Mouse (Mus musculus): Measurements from ENCODE around the gene Ece1.
A peak's percentile ranks its signal among the peaks of the same experiment; 100 is the strongest.

The Ece1 gene

DNA sequence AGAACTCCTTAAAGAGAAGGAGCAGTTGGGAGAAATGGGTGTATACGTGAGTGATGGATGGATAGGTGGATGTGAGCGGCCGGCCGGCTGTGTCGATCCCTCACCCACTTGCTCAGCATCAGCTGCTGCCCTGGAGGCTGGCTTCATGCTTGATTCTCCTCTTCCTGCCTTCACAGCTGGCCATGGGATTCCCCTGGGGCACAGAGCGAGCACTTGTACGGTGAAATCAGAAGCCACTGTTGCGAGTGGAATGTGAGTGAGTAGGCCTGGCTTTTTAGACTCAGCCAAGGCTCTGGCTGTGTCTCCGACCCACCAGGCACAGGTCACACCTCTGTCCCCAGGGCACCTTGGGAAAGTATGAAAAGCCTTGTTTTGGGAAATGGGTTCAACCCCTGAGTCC is 20.6 kb downstream of the Ece1 start:
- no peak for DNase-seq (ENCODE audit: low spot score)

- DNase-seq (ENCODE audit: low spot score), result no peak
Measured at GRCm38 (mm10) chr4:137883513-137884150, 21.6 kb downstream of the Ece1 start.

DNA sequence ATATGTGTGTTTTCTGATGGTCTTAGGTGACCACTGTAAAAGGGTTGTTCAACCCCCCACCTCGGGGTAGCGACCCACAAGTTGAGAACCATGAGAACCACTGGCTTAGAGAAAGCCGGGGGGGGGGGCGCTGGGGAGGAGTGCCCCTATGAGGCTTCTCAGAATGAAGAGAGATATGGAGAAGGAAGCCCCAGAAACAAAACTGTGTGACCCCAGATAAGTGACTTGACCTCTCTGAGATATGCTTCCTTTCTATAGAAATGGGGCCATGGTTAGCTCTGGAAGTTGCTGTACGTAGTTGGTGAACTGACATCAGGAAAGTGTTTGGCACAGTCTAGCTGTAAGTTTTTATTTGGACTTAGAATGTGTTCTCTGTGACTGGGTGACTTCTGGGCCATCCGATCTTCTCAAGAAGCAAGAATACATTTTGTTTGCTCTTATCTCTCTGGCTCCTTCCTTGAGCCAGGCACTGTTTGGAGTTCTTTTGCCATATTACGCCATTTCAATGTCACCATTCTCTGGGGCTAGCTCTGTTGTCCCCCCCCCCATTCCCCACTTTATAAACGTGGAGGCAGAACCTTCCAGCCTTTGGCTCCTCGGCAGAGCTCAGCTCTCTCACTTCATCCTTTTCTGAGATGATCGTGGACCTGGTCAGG is 25.4 kb downstream of the Ece1 start:
- no peak for DNase-seq (ENCODE audit: low spot score)

DNA sequence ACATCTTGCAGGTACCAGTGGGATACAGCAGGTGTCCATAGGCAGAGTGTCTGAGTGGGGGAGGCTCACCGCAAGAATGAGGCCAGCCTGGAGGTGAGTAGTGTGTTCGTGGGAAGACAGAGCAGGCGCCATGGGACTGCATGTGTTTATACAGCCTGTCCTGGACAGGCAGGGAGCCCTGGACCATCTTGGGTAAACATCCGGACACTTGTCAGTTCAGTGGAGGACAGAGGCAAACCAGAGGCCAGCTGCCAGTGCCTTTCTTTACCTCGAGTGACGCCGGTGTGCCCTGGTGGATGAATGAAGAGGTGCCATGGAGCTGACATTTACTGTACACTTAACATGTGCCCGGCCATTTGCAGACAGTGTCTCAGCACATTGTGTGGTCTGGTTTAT is 26.0 kb downstream of the Ece1 start:
- DNase-seq (ENCODE audit: low spot score), result no peak

- DNase-seq (ENCODE audit: low spot score), result no peak
Measured at GRCm38 (mm10) chr4:137890596-137890995, 28.6 kb downstream of the Ece1 start.

GRCm38 (mm10) chr4:137891553-137892145 is 29.6 kb downstream of the Ece1 start:
- no peak for DNase-seq (ENCODE audit: low spot score)

DNA sequence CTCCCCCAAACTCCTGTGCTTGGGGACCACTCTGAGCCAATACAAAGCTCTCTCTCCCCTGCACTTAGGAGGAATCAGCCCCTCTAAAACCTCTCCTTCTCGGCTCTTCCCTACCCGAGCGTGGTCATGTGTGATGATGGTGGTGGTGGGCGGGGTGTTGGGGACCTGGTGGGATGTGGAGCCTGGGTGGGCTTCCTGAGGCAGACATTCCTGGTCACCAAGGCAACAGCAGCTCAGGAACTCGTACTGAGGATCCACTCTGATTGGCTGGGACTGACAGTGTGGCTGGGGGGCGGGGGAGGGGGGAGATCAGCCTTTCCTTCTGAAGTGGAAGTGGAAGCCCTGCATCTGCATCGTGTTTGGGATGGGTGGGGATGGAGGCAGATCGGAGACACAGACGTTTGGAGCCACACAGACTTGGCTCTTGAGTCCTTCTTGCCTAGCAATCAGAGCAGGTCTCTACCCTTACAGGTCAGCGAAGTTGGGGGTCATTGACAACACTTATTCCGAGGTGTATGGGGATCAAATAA is 30.7 kb downstream of the Ece1 start:
- no peak for DNase-seq (ENCODE audit: low spot score)

DNA sequence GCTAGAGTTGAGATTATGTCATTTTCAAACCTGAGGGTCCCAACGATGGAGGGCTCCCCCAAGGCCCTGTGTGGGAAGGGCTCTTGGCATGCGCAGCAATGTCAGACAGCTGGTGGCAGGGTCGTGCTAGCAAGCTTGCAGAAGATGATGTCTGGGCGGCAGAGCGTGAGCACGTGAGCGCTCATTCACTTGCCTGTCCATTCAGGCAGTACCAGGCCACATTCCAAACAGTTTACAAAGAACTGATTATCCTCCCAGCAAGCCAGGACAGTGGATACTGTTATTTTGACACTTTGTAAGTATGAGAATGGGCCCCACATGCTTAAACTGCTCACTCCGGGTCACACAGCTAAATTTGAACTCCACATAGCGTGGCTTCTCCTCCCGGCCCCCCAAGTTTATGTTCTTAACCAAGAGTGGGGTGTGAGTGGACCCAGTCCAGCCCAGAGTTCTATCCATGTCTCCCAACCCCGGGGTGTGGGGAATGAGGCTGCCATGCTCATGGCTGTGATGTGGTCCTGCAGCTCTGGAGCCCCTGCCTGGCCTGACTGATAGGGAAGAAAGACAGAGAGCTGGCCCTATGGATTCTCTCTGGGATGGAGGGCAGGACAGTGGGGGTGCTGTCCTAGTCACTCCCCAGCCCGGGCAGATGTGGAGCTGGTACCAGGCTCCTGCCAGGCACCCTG is 34.7 kb downstream of the Ece1 start:
- no peak for DNase-seq (ENCODE audit: low spot score)

DNA sequence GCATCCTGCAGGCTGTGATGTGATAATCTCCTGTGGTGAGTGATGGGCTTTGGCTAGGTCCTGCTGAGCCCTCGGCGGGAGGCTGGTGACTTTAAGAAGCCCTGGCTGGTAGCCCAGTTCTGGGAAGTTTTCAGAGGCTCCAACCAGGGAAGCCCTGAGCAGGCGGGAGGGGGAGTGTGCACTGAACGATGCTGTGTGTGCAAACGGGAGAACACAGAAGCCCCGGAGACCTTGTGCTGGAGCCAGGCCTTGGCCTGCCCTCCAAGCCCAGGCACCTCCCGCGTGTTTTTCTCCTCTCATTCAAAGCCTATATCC is 35.2 kb downstream of the Ece1 start:
- DNase-seq (ENCODE audit: low spot score), result no peak

DNA sequence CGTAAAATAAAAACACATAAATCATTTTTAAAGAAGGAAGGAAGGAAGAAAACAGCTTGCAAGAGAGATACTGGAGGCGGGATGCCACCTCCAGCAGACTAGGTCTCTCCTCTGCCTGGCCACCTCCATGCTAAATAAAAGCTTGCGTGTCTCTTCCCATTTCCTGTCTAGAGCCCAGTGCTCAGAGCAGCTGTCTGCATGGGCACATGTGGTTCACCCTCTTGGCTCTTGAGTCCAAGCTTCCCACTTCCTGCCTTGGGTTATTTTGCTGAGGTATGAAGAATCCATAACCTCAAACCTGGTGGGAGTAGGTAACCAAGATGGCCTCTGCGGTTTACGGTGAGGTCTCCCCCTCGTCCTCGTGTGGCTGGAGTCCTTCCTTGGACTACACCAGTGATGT is 36.5 kb downstream of the Ece1 start:
- DNase-seq (ENCODE audit: low spot score), result no peak

DNA sequence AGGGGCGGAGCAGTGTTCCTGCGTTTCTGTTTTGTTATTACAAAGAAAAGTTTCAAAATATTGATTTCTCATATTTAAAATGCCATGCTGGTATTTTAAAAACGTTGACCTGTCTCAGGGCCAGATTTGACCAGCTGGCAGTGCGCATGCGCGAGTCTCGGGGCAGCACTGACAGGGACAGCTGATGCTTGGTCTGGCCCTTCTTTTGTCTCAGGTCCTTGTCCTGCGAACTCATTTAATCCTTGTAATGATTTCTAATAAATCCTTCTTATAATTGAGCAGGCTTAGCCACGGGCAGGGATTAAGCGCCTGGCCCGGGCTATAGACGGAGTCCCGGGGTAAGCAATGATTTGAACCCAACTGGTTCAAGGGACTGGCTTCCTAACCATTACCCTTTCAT is 40.2 kb downstream of the Ece1 start:
- no peak for DNase-seq (ENCODE audit: low spot score)

DNA sequence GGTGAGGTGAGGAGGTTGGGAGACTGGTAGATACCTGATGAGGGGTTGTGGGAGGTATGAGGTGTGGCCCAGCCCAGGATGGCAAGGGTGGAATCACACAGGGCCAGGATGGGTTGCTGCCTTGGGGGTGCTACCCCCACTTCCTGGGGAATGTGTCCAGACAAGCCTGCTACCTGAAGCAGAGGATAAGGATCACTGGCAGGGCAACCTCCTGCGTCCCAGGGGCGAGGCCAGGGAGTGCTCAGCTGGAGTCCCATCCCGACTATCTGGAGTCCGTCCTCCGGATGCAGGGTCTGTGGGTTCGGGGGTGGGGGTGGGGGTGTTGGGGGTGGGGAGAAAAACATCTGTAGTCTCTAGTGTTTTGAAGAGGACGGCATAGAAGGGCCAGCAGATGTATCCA is 40.8 kb downstream of the Ece1 start:
- DNase-seq (ENCODE audit: low spot score), result no peak

GRCm38 (mm10) chr4:137904956-137905551 is 43.0 kb downstream of the Ece1 start:
- DNase-seq (ENCODE audit: low spot score), result no peak

- DNase-seq (ENCODE audit: low spot score), result no peak
Measured at GRCm38 (mm10) chr4:137907979-137908378, 45.9 kb downstream of the Ece1 start.

- DNase-seq (ENCODE audit: low spot score), result no peak
Measured at GRCm38 (mm10) chr4:137908489-137908888, 46.5 kb downstream of the Ece1 start.

- no peak for DNase-seq (ENCODE audit: low spot score)
Measured at GRCm38 (mm10) chr4:137908915-137909314, 46.9 kb downstream of the Ece1 start.

GRCm38 (mm10) chr4:137909471-137909870 is 47.4 kb downstream of the Ece1 start:
- no peak for DNase-seq (ENCODE audit: low spot score)

GRCm38 (mm10) chr4:137910382-137911009 is 48.5 kb downstream of the Ece1 start:
- no peak for DNase-seq (ENCODE audit: low spot score)

DNA sequence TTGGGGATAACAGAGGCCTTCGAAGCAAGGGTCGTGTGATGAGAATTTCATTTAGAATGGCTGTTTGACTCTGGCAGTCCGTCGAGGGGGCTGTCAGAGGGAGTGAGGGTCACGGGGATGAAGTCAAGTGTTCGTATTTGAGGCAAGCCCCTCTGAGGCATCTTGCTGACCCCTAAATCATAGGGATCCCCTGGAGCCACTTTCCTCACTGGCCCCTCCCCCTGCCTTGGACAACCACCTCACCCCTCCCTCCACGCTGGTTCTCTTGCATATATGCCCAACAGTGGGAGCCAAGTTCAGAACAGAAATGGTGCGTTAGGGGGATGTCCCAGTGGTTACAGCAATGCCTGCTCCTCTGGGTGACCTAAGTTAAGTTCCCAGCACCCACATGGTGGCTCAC is 49.6 kb downstream of the Ece1 start:
- no peak for DNase-seq (ENCODE audit: low spot score)

DNA sequence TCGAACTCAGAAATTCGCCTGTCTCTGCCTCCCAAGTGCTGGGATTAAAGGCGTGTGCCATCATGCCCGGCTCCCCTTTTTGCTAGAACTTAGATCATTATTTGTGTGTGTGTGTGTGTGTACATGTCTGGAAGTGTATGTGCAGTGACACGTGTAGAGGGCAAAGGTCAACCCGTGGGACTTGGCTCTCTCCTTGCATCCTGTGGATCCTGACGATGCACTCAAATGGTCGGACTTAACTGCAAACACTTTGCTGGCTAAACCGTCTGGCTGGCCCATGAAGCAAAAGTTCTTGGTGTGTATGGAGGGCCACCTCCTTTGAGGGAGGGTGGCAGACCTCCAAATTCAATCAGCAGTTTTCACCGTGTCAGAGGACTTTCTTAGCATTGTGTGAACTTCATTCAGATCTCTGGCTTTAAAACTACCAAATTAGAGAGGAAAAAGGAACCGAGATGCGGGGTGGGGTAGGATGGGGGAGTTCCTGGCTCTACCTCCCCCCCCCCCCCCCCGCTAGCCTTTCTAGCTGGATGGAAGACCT is 50.8 kb downstream of the Ece1 start:
- no peak for DNase-seq (ENCODE audit: low spot score)

- peak; percentile 54 for DNase-seq (ENCODE audit: low spot score)
Measured at GRCm38 (mm10) chr4:137913321-137914057, 51.5 kb downstream of the Ece1 start.

All from c-Kit-positive CD71-positive TER-119-positive erythroid progenitor cells, embryonic 14.5 days (primary cell).